Mouse (Mus musculus): Measurements from ENCODE around the gene Rfx1. TPM values are rescaled to one million over a fixed set of nuclear protein-coding genes. Genes with fewer than 3 reads are reported as not detected.

The Rfx1 gene
- polyA plus RNA-seq, 2 experiments, result 9.8 to 30.4 TPM

DNA sequence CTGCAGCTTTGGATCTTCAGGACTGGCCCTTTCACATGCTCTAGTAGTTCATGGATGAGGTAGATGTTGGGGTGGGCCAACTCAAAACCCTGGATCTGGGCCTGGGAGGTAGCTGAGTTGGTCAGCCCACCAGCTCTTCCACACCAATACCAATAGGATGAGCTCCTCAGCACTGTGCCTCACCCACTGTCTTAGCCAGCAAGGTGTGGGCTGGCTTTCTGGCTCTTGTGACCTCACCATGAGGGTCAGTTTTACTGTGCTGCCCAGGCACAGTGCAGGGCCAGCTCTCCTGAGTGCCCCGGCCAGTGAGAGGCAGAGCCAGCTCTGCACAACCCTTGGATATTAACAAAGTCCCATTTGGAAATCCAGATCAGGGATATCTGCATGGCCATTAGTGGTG is 8.8 kb upstream of the Rfx1 start:
- no peak for TF ChIP-seq POLR2A (IDR thresholded peaks at IDR 0.05; ENCODE audit: borderline replicate concordance, extremely low read depth, insufficient read depth, insufficient read length)
- H3K4me3 ChIP-seq (replicated peaks; ENCODE audit: low read length), result no peak overlapping the region
- H3K27ac ChIP-seq (replicated peaks; ENCODE audit: low read depth, low read length), result no peak overlapping the region
- 87% methylated on average over 1 of the region's 1 CpGs for WGBS
- H3K9me3 ChIP-seq (ENCODE audit: control insufficient read depth, low read length), result no peaks in the 10 kb centered on the region
- H3K4me1 ChIP-seq (ENCODE audit: control insufficient read depth, insufficient read depth, low read length), result no peaks in the 10 kb centered on the region
- H3K9ac ChIP-seq (ENCODE audit: low read depth, low read length, severe bottlenecking), result no peak overlapping the region
- no peak for DNase-seq (ENCODE audit: low spot score)
- no peaks in the 10 kb centered on the region for H3K36me3 ChIP-seq (ENCODE audit: control insufficient read depth, insufficient read depth, low read length)
- no peaks in the 10 kb centered on the region for H3K27me3 ChIP-seq (ENCODE audit: control insufficient read depth, insufficient read depth, low read length)
- no peak overlapping the region for H3K4me2 ChIP-seq (replicated peaks; ENCODE audit: low read depth, low read length, severe bottlenecking)
- ATAC-seq (ENCODE audit: low FRiP score, low read depth), result no peak

DNA sequence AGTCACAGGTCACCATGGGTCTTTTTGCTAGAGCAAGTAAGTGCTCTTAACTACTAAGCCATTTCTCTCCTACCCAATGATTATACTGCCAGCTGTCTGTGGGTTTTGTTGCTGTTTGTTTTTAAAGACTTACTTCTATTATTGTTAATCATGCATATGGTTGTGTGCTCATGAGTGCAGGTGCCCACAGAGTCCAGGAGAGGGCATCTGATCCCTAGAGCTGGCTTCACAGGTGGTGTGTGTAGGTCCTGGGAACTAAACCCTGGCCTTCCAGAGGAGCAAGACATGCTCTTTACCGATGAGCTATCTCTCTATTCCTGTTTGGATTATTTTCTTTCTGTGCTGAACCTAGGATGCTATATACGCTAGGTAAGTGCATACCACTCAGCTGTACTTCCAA is 7.4 kb upstream of the Rfx1 start:
- TF ChIP-seq POLR2A (IDR thresholded peaks at IDR 0.05; ENCODE audit: borderline replicate concordance, extremely low read depth, insufficient read depth, insufficient read length), result no peak
- no peak for DNase-seq (ENCODE audit: low spot score)
- Histone ChIP-seq H3K27me3 (ENCODE audit: control insufficient read depth, insufficient read depth, low read length) (no peaks in the 10 kb centered on the region), H3K9ac (ENCODE audit: low read depth, low read length, severe bottlenecking) (no peak overlapping the region), H3K9me3 (ENCODE audit: control insufficient read depth, low read length) (no peaks in the 10 kb centered on the region), H3K27ac (replicated peaks; ENCODE audit: low read depth, low read length) (no peak overlapping the region), H3K36me3 (ENCODE audit: control insufficient read depth, insufficient read depth, low read length) (no peaks in the 10 kb centered on the region), H3K4me1 (ENCODE audit: control insufficient read depth, insufficient read depth, low read length) (no peaks in the 10 kb centered on the region), H3K4me2 (replicated peaks; ENCODE audit: low read depth, low read length, severe bottlenecking) (no peak overlapping the region), H3K4me3 (replicated peaks; ENCODE audit: low read length) (no peak overlapping the region)
- WGBS, result 94% methylated on average over 2 of the region's 2 CpGs
- ATAC-seq (ENCODE audit: low FRiP score, low read depth), result no peak

DNA sequence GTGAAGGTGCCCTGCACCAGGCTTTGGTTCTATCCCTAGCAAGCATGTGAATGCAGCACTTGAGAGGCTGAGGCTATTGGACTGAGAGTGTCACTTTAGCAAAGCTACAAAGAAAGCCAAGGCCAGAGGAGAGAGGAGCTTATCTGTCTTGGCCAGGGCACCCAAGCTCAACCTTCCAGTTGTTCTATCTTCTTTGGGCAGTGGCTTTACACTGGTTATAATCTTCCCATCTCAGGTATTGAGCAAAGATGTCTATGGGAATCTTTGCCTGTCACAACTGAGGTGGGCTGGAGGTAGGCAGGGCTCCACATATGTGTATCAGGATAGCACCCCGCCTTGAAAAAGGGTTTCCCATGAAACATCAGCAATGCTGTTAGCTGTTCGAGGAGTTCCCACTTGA is 6.4 kb upstream of the Rfx1 start:
- Histone ChIP-seq H3K27me3 (ENCODE audit: control insufficient read depth, insufficient read depth, low read length) (no peaks in the 10 kb centered on the region), H3K9me3 (ENCODE audit: control insufficient read depth, low read length) (no peaks in the 10 kb centered on the region), H3K36me3 (ENCODE audit: control insufficient read depth, insufficient read depth, low read length) (no peaks in the 10 kb centered on the region), H3K27ac (replicated peaks; ENCODE audit: low read depth, low read length) (no peak overlapping the region), H3K4me1 (ENCODE audit: control insufficient read depth, insufficient read depth, low read length) (no peaks in the 10 kb centered on the region), H3K9ac (ENCODE audit: low read depth, low read length, severe bottlenecking) (no peak overlapping the region), H3K4me2 (replicated peaks; ENCODE audit: low read depth, low read length, severe bottlenecking) (no peak overlapping the region), H3K4me3 (replicated peaks; ENCODE audit: low read length) (no peak overlapping the region)
- no peak for TF ChIP-seq POLR2A (IDR thresholded peaks at IDR 0.05; ENCODE audit: borderline replicate concordance, extremely low read depth, insufficient read depth, insufficient read length)
- ATAC-seq (ENCODE audit: low FRiP score, low read depth) (no peak), DNase-seq (ENCODE audit: low spot score) (no peak)
- 86% methylated on average over 2 of the region's 2 CpGs for WGBS

DNA sequence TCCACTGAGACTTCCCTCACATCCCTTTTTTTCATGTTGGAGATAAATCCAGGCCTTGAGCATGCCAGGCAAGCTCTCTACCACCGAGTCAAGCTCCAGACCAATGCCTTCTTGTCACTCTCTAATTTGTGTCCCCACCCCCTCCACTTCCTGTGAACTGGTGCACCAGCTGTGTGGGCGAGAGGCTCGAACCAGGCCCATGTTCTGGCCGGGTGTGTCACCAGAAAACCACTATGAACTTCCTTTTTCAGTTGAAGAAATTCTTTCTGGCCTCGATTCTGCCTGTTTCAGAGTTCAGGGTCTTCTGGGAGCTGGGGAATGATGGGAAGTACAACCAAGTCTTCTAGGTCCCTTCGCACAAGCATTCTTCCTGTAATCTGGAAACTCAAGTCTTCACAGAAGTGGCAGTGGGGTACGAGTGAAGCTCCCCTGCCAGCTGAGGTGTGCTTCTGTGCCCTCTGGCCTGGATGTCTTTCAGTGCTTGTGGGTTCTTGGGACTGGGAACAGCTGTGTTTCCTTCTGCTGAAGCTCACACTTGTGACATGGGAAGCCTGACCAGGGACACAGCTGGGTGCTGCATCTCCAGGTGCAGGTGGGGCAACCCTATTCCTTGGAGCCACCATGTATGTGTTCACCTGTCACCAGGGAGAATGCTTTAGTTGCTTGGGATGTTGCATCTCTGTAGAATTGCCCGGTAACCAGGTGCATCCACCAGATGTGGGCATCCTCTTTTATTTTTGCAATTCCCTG is 2.6 kb upstream of the Rfx1 start:
- Histone ChIP-seq H3K4me2 (replicated peaks; ENCODE audit: low read depth, low read length, severe bottlenecking) (no peak overlapping the region), H3K27me3 (ENCODE audit: control insufficient read depth, insufficient read depth, low read length) (no peaks in the 10 kb centered on the region), H3K9me3 (ENCODE audit: control insufficient read depth, low read length) (no peaks in the 10 kb centered on the region), H3K4me1 (ENCODE audit: control insufficient read depth, insufficient read depth, low read length) (peaks cover 9% of the 10 kb centered on the region; the same call in 1 of the 2 replicates), H3K27ac (replicated peaks; ENCODE audit: low read depth, low read length) (no peak overlapping the region), H3K9ac (ENCODE audit: low read depth, low read length, severe bottlenecking) (no peak overlapping the region), H3K36me3 (ENCODE audit: control insufficient read depth, insufficient read depth, low read length) (no peaks in the 10 kb centered on the region), H3K4me3 (replicated peaks; ENCODE audit: low read length) (no peak overlapping the region)
- DNase-seq (ENCODE audit: low spot score), result no peak
- ATAC-seq (ENCODE audit: low FRiP score, low read depth), result no peak
- WGBS, result 69% methylated on average over 8 of the region's 8 CpGs
- no peak for TF ChIP-seq POLR2A (IDR thresholded peaks at IDR 0.05; ENCODE audit: borderline replicate concordance, extremely low read depth, insufficient read depth, insufficient read length)

DNA sequence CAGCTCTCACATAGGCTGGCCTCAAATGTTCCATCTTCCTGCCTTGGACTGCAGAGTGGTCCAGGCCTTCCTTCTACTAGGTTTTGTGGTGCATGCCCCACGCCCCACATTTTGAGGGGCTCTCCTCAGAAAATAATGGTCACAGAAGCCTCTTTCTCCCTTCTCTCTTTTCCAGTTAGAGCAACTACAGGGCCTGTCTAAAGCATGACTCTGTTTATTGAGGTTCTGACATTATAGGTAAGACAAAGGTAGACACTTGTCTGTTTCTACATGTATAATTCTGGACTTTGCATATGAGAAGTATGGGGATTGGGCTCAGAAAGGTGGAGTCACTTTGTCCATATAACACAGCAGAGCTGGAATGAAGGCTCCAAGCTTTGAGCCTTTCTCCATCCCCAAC is 1.6 kb upstream of the Rfx1 start, which contains the start of gene Gm10643:
TSS of gene Gm10643 (minus strand) at position 101 of the 400 bp plus-strand sequence.
- Histone ChIP-seq H3K4me2 (replicated peaks; ENCODE audit: low read depth, low read length, severe bottlenecking) (peak within 1 kb of the TSS; percentile 76), H3K27me3 (ENCODE audit: control insufficient read depth, insufficient read depth, low read length) (no peaks in the 10 kb centered on the region), H3K4me3 (replicated peaks; ENCODE audit: low read length) (peak within 1 kb of the TSS; percentile 99), H3K27ac (replicated peaks; ENCODE audit: low read depth, low read length) (peak within 1 kb of the TSS; percentile 59), H3K4me1 (ENCODE audit: control insufficient read depth, insufficient read depth, low read length) (peaks cover 9% of the 10 kb centered on the region; the same call in 1 of the 2 replicates), H3K9me3 (ENCODE audit: control insufficient read depth, low read length) (no peaks in the 10 kb centered on the region), H3K36me3 (ENCODE audit: control insufficient read depth, insufficient read depth, low read length) (no peaks in the 10 kb centered on the region), H3K9ac (ENCODE audit: low read depth, low read length, severe bottlenecking) (peak within 1 kb of the TSS; percentile 61)
- 93% methylated on average over 1 of the region's 1 CpGs for WGBS
- TF ChIP-seq POLR2A (IDR thresholded peaks at IDR 0.05; ENCODE audit: borderline replicate concordance, extremely low read depth, insufficient read depth, insufficient read length), result no peak
- DNase-seq (ENCODE audit: low spot score) (no peak), ATAC-seq (ENCODE audit: low FRiP score, low read depth) (no peak)

Data from limb, embryonic 14.5 days (tissue).